Mouse (Mus musculus): Measurements from ENCODE around the gene Tsc2. TPM values are rescaled to one million over a fixed set of nuclear protein-coding genes. Genes with fewer than 3 reads are reported as not detected.

The Tsc2 gene
- polyA plus RNA-seq, 1 experiment from 2014 or later = 57.6 TPM

GRCm38 (mm10) chr17:24593992-24594890, 38.2 kb downstream of the Tsc2 start:
- no peak; the same call in 1 of the 2 replicates for ATAC-seq (ENCODE audit: low FRiP score)

GRCm38 (mm10) chr17:24593248-24593647, 39.2 kb downstream of the Tsc2 start:
- Histone ChIP-seq H3K4me2 (no peak overlapping the region), H3K4me1 (ENCODE audit: control insufficient read depth, insufficient read depth, low read length) (no peaks in the 10 kb centered on the region), H3K36me3 (ENCODE audit: control insufficient read depth, insufficient read depth, low read length) (peaks cover 33% of the 10 kb centered on the region), H3K27me3 (ENCODE audit: control insufficient read depth, insufficient read depth, low read length) (no peaks in the 10 kb centered on the region), H3K4me3 (ENCODE audit: low read depth, low read length) (no peak overlapping the region), H3K27ac (ENCODE audit: low read depth, low read length) (no peak overlapping the region), H3K9me3 (ENCODE audit: control insufficient read depth, low read length) (no peaks in the 10 kb centered on the region), H3K9ac (ENCODE audit: low read length) (no peak overlapping the region)
- WGBS = 85% methylated on average over 5 of the region's 5 CpGs
- no peak for DNase-seq (ENCODE audit: low spot score, missing footprints)
- no peak for ATAC-seq (ENCODE audit: low FRiP score)

More at GRCm38 (mm10) chr17:24593992-24594890, 38.2 kb downstream of the Tsc2 start:
- Histone ChIP-seq H3K4me3 (ENCODE audit: low read depth, low read length) (no peak overlapping the region), H3K9ac (ENCODE audit: low read length) (no peak overlapping the region), H3K4me1 (ENCODE audit: control insufficient read depth, insufficient read depth, low read length) (no peaks in the 10 kb centered on the region), H3K4me2 (no peak overlapping the region), H3K27me3 (ENCODE audit: control insufficient read depth, insufficient read depth, low read length) (no peaks in the 10 kb centered on the region), H3K27ac (ENCODE audit: low read depth, low read length) (no peak overlapping the region), H3K9me3 (ENCODE audit: control insufficient read depth, low read length) (no peaks in the 10 kb centered on the region), H3K36me3 (ENCODE audit: control insufficient read depth, insufficient read depth, low read length) (peaks cover 33% of the 10 kb centered on the region)
- WGBS = 95% methylated on average over 26 of the region's 26 CpGs
- no peak for DNase-seq (ENCODE audit: low spot score, missing footprints)

GRCm38 (mm10) chr17:24591695-24592094, 40.7 kb downstream of the Tsc2 start:
- Histone ChIP-seq H3K4me2 (no peak overlapping the region), H3K4me3 (ENCODE audit: low read depth, low read length) (no peak overlapping the region), H3K36me3 (ENCODE audit: control insufficient read depth, insufficient read depth, low read length) (peaks cover 31% of the 10 kb centered on the region), H3K27ac (ENCODE audit: low read depth, low read length) (no peak overlapping the region), H3K27me3 (ENCODE audit: control insufficient read depth, insufficient read depth, low read length) (no peaks in the 10 kb centered on the region), H3K4me1 (ENCODE audit: control insufficient read depth, insufficient read depth, low read length) (no peaks in the 10 kb centered on the region), H3K9me3 (ENCODE audit: control insufficient read depth, low read length) (no peaks in the 10 kb centered on the region), H3K9ac (ENCODE audit: low read length) (no peak overlapping the region)
- 98% methylated on average over 5 of the region's 5 CpGs for WGBS
- ATAC-seq (ENCODE audit: low FRiP score) = no peak
- no peak for DNase-seq (ENCODE audit: low spot score, missing footprints)

- no peak for DNase-seq (ENCODE audit: low spot score, missing footprints)
- Histone ChIP-seq H3K4me1 (ENCODE audit: control insufficient read depth, insufficient read depth, low read length) (no peaks in the 10 kb centered on the region), H3K4me2 (no peak overlapping the region), H3K9me3 (ENCODE audit: control insufficient read depth, low read length) (no peaks in the 10 kb centered on the region), H3K36me3 (ENCODE audit: control insufficient read depth, insufficient read depth, low read length) (peaks cover 30% of the 10 kb centered on the region), H3K9ac (ENCODE audit: low read length) (no peak overlapping the region), H3K27me3 (ENCODE audit: control insufficient read depth, insufficient read depth, low read length) (no peaks in the 10 kb centered on the region), H3K27ac (ENCODE audit: low read depth, low read length) (no peak overlapping the region), H3K4me3 (ENCODE audit: low read depth, low read length) (no peak overlapping the region)
- no peak for ATAC-seq (ENCODE audit: low FRiP score)
- 90% methylated on average over 3 of the region's 3 CpGs for WGBS
Observed at GRCm38 (mm10) chr17:24590943-24591342, 41.5 kb downstream of the Tsc2 start.

GRCm38 (mm10) chr17:24586532-24586931, 45.9 kb downstream of the Tsc2 start:
- Histone ChIP-seq H3K4me1 (ENCODE audit: control insufficient read depth, insufficient read depth, low read length) (no peaks in the 10 kb centered on the region), H3K9me3 (ENCODE audit: control insufficient read depth, low read length) (no peaks in the 10 kb centered on the region), H3K4me3 (ENCODE audit: low read depth, low read length) (no peak overlapping the region), H3K36me3 (ENCODE audit: control insufficient read depth, insufficient read depth, low read length) (peaks cover 22% of the 10 kb centered on the region), H3K9ac (ENCODE audit: low read length) (no peak overlapping the region), H3K4me2 (no peak overlapping the region), H3K27ac (ENCODE audit: low read depth, low read length) (no peak overlapping the region), H3K27me3 (ENCODE audit: control insufficient read depth, insufficient read depth, low read length) (no peaks in the 10 kb centered on the region)
- 94% methylated on average over 4 of the region's 4 CpGs for WGBS
- ATAC-seq (ENCODE audit: low FRiP score) (no peak), DNase-seq (ENCODE audit: low spot score, missing footprints) (no peak)

GRCm38 (mm10) chr17:24584520-24584919, 47.9 kb downstream of the Tsc2 start:
- 93% methylated on average over 3 of the region's 3 CpGs for WGBS
- H3K4me3 ChIP-seq (ENCODE audit: low read depth, low read length) = no peak overlapping the region

GRCm38 (mm10) chr17:24583599-24584460, 48.6 kb downstream of the Tsc2 start:
- no peaks in the 10 kb centered on the region for H3K4me1 ChIP-seq (ENCODE audit: control insufficient read depth, insufficient read depth, low read length)
- ATAC-seq (ENCODE audit: low FRiP score) (no peak), DNase-seq (ENCODE audit: low spot score, missing footprints) (no peak)
- H3K27me3 ChIP-seq (ENCODE audit: control insufficient read depth, insufficient read depth, low read length) = no peaks in the 10 kb centered on the region
- H3K4me3 ChIP-seq (ENCODE audit: low read depth, low read length) = no peak overlapping the region
- H3K27ac ChIP-seq (ENCODE audit: low read depth, low read length) = no peak overlapping the region
- WGBS = 75% methylated on average over 5 of the region's 5 CpGs
- no peak overlapping the region for H3K9ac ChIP-seq (ENCODE audit: low read length)
- no peak overlapping the region for H3K4me2 ChIP-seq
- no peaks in the 10 kb centered on the region for H3K9me3 ChIP-seq (ENCODE audit: control insufficient read depth, low read length)
- H3K36me3 ChIP-seq (ENCODE audit: control insufficient read depth, insufficient read depth, low read length) = peaks cover 22% of the 10 kb centered on the region

More at GRCm38 (mm10) chr17:24584520-24584919, 47.9 kb downstream of the Tsc2 start:
- Histone ChIP-seq H3K4me2 (no peak overlapping the region), H3K27ac (ENCODE audit: low read depth, low read length) (no peak overlapping the region), H3K36me3 (ENCODE audit: control insufficient read depth, insufficient read depth, low read length) (peaks cover 20% of the 10 kb centered on the region), H3K9me3 (ENCODE audit: control insufficient read depth, low read length) (no peaks in the 10 kb centered on the region), H3K9ac (ENCODE audit: low read length) (no peak overlapping the region), H3K27me3 (ENCODE audit: control insufficient read depth, insufficient read depth, low read length) (no peaks in the 10 kb centered on the region), H3K4me1 (ENCODE audit: control insufficient read depth, insufficient read depth, low read length) (no peaks in the 10 kb centered on the region)
- DNase-seq (ENCODE audit: low spot score, missing footprints) (no peak), ATAC-seq (ENCODE audit: low FRiP score) (no peak)

- Histone ChIP-seq H3K9me3 (ENCODE audit: control insufficient read depth, low read length) (no peaks in the 10 kb centered on the region), H3K4me2 (no peak overlapping the region), H3K36me3 (ENCODE audit: control insufficient read depth, insufficient read depth, low read length) (peaks cover 15% of the 10 kb centered on the region), H3K4me1 (ENCODE audit: control insufficient read depth, insufficient read depth, low read length) (no peaks in the 10 kb centered on the region), H3K27ac (ENCODE audit: low read depth, low read length) (no peak overlapping the region), H3K4me3 (ENCODE audit: low read depth, low read length) (no peak overlapping the region), H3K27me3 (ENCODE audit: control insufficient read depth, insufficient read depth, low read length) (no peaks in the 10 kb centered on the region), H3K9ac (ENCODE audit: low read length) (no peak overlapping the region)
- WGBS = 97% methylated on average over 2 of the region's 2 CpGs
- no peak for DNase-seq (ENCODE audit: low spot score, missing footprints)
- no peak for ATAC-seq (ENCODE audit: low FRiP score)
Observed at GRCm38 (mm10) chr17:24580287-24580686, 52.1 kb downstream of the Tsc2 start.

GRCm38 (mm10) chr17:24579532-24579931, 52.9 kb downstream of the Tsc2 start:
- WGBS = 95% methylated on average over 3 of the region's 3 CpGs
- Histone ChIP-seq H3K27ac (ENCODE audit: low read depth, low read length) (no peak overlapping the region), H3K4me1 (ENCODE audit: control insufficient read depth, insufficient read depth, low read length) (no peaks in the 10 kb centered on the region), H3K36me3 (ENCODE audit: control insufficient read depth, insufficient read depth, low read length) (peaks cover 17% of the 10 kb centered on the region), H3K27me3 (ENCODE audit: control insufficient read depth, insufficient read depth, low read length) (no peaks in the 10 kb centered on the region), H3K9ac (ENCODE audit: low read length) (no peak overlapping the region), H3K9me3 (ENCODE audit: control insufficient read depth, low read length) (no peaks in the 10 kb centered on the region), H3K4me2 (no peak overlapping the region), H3K4me3 (ENCODE audit: low read depth, low read length) (no peak overlapping the region)
- DNase-seq (ENCODE audit: low spot score, missing footprints) (no peak), ATAC-seq (ENCODE audit: low FRiP score) (no peak)
